Mouse (Mus musculus) neural tube, embryonic 11.5 days (tissue): ENCODE results near the gene Cyp2d11. TPM values are rescaled to one million over a fixed set of nuclear protein-coding genes. Genes with fewer than 3 reads are reported as not detected.
"Not testable (repeated sequence)": the region's sequence is repeated elsewhere in the genome, so short reads cannot be mapped to it uniquely, and the experiment has no call there.

Source experiments
- ATAC-seq: fragments of 200-750 bp; cut with Nextera tagmentation; 2 replicates; pipeline ENCODE4 v1.8.0; 2017; ENCODE audit warnings: moderate number of reproducible peaks, mild to moderate bottlenecking, moderate TSS enrichment, moderate library complexity; ENCODE audit not compliant: insufficient read depth, low FRiP score, low TSS enrichment
- DNase-seq: peaks from one replicate; pipeline ENCODE4 v3.0.0-alpha.2; 2015; ENCODE audit warnings: low spot score
- H3K27ac ChIP-seq: fragments of 300-500 bp; sonication (generic); 2 replicates; pipeline ENCODE4 v1.5.1; 2014; ENCODE audit warnings: low read depth, mild to moderate bottlenecking, low read length
- H3K27me3 ChIP-seq: fragments of 300-500 bp; sonication (generic); 2 replicates; pipeline ENCODE4 v1.6.1; 2014; ENCODE audit warnings: mild to moderate bottlenecking, low read length, mixed read lengths; ENCODE audit not compliant: control insufficient read depth, insufficient read depth
- H3K36me3 ChIP-seq: fragments of 300-500 bp; sonication (generic); 2 replicates; pipeline ENCODE4 v1.6.1; 2014; ENCODE audit warnings: mild to moderate bottlenecking, low read length, moderate library complexity, mixed read lengths; ENCODE audit not compliant: control insufficient read depth, insufficient read depth
- H3K4me1 ChIP-seq: fragments of 300-500 bp; sonication (generic); 2 replicates; pipeline ENCODE4 v1.6.1; 2014; ENCODE audit warnings: low read length, mixed read lengths; ENCODE audit not compliant: control insufficient read depth, insufficient read depth
- H3K4me2 ChIP-seq: fragments of 300-500 bp; sonication (generic); 2 replicates; pipeline ENCODE4 v1.6.1; 2014; ENCODE audit warnings: low read depth, mild to moderate bottlenecking, moderate library complexity
- H3K4me3 ChIP-seq: fragments of 300-500 bp; sonication (generic); 2 replicates; pipeline ENCODE4 v1.5.1; 2014; ENCODE audit warnings: low read depth, low read length
- H3K9ac ChIP-seq: fragments of 300-500 bp; sonication (generic); 2 replicates; pipeline ENCODE4 v1.6.1; 2014; ENCODE audit warnings: mild to moderate bottlenecking, low read length
- H3K9me3 ChIP-seq: fragments of 300-500 bp; sonication (generic); 2 replicates; pipeline ENCODE4 v1.6.1; 2016; ENCODE audit warnings: low read length; ENCODE audit not compliant: control insufficient read depth
- WGBS: fragments of 180-500 bp; shearing (Covaris S2); extraction: QIAGEN DNeasy Blood & Tissue Kit; methylation state at CpG from one replicate; pipeline ENCODE4 v1.1.7; 2014; 5-methylcytosine and 5-hydroxymethylcytosine counted together
- polyA plus RNA-seq: library from polyadenylated mRNA; unstranded; fragments of >200 nt; fragmentation: Nextera tagmentation; extraction: Ambion mirVana; gene quantifications from 2 replicates; pipeline ENCODE4 v1.2.1, GENCODE M21; 2014

Cyp2d11 gene
- polyA plus RNA-seq, 1 experiment from 2014 or later, result not detected

GRCm38 (mm10) chr15:82377701-82378100 lies 16.1 kb downstream of the Cyp2d11 start:
- H3K4me1 ChIP-seq, result 0 out of 2 replicates have a peak, but pooled peaks cover 5% of the 10 kb centered on the region
- ATAC-seq, result no peak

GRCm38 (mm10) chr15:82376393-82377138 lies 17.3 kb downstream of the Cyp2d11 start:
- Histone ChIP-seq H3K36me3 (no peaks in the 10 kb centered on the region), H3K9me3 (no peaks in the 10 kb centered on the region), H3K4me3 (no peak overlapping the region), H3K4me2 (no peak overlapping the region), H3K27me3 (no peaks in the 10 kb centered on the region), H3K4me1 (0 out of 2 replicates have a peak, but pooled peaks cover 5% of the 10 kb centered on the region), H3K27ac (no peak overlapping the region), H3K9ac (no peak overlapping the region)
- no peak for ATAC-seq
- 75% methylated on average over 17 of the region's 17 CpGs for WGBS
- no peak for DNase-seq

More at GRCm38 (mm10) chr15:82377701-82378100, 16.1 kb downstream of the Cyp2d11 start:
- no peak overlapping the region for H3K4me3 ChIP-seq
- WGBS, result 81% methylated on average over 5 of the region's 5 CpGs
- no peak overlapping the region for H3K9ac ChIP-seq
- DNase-seq, result no peak
- H3K36me3 ChIP-seq, result no peaks in the 10 kb centered on the region
- H3K4me2 ChIP-seq, result no peak overlapping the region
- no peak overlapping the region for H3K27ac ChIP-seq
- H3K9me3 ChIP-seq, result no peaks in the 10 kb centered on the region
- H3K27me3 ChIP-seq, result no peaks in the 10 kb centered on the region

GRCm38 (mm10) chr15:82375855-82376254 lies 18.0 kb downstream of the Cyp2d11 start:
- Histone ChIP-seq H3K36me3 (no peaks in the 10 kb centered on the region), H3K9me3 (no peaks in the 10 kb centered on the region), H3K4me3 (no peak overlapping the region), H3K4me2 (no peak overlapping the region), H3K4me1 (0 out of 2 replicates have a peak, but pooled peaks cover 5% of the 10 kb centered on the region), H3K27me3 (no peaks in the 10 kb centered on the region), H3K27ac (no peak overlapping the region), H3K9ac (no peak overlapping the region)
- ATAC-seq (no peak), DNase-seq (no peak)
- 88% methylated on average over 9 of the region's 9 CpGs for WGBS

GRCm38 (mm10) chr15:82374437-82374836 lies 19.4 kb downstream of the Cyp2d11 start:
- WGBS, result 84% methylated on average over 5 of the region's 5 CpGs
- H3K27me3 ChIP-seq, result no peaks in the 10 kb centered on the region

GRCm38 (mm10) chr15:82372991-82373390 lies 20.8 kb downstream of the Cyp2d11 start:
- Histone ChIP-seq H3K36me3 (no peaks in the 10 kb centered on the region), H3K4me3 (no peak overlapping the region), H3K9ac (no peak overlapping the region), H3K27ac (no peak overlapping the region), H3K4me1 (no peaks in the 10 kb centered on the region), H3K9me3 (no peaks in the 10 kb centered on the region), H3K27me3 (no peaks in the 10 kb centered on the region), H3K4me2 (no peak overlapping the region)
- no peak for ATAC-seq
- DNase-seq, result no peak
- 90% methylated on average over 5 of the region's 5 CpGs for WGBS

More at GRCm38 (mm10) chr15:82374437-82374836, 19.4 kb downstream of the Cyp2d11 start:
- H3K4me2 ChIP-seq, result no peak overlapping the region
- no peaks in the 10 kb centered on the region for H3K4me1 ChIP-seq
- H3K9me3 ChIP-seq, result no peaks in the 10 kb centered on the region
- ATAC-seq (no peak), DNase-seq (no peak)
- H3K4me3 ChIP-seq, result no peak overlapping the region
- no peak overlapping the region for H3K9ac ChIP-seq
- H3K27ac ChIP-seq, result no peak overlapping the region
- no peaks in the 10 kb centered on the region for H3K36me3 ChIP-seq

- Histone ChIP-seq H3K4me1 (no peaks in the 10 kb centered on the region), H3K27ac (no peak overlapping the region), H3K36me3 (no peaks in the 10 kb centered on the region), H3K9ac (no peak overlapping the region), H3K27me3 (no peaks in the 10 kb centered on the region), H3K4me3 (no peak overlapping the region), H3K9me3 (no peaks in the 10 kb centered on the region), H3K4me2 (no peak overlapping the region)
- 91% methylated on average over 6 of the region's 6 CpGs for WGBS
- no peak for DNase-seq
- no peak for ATAC-seq
Observed at GRCm38 (mm10) chr15:82372446-82372845, 21.4 kb downstream of the Cyp2d11 start.

- H3K4me3 ChIP-seq, result no peak overlapping the region
- no peak overlapping the region for H3K4me2 ChIP-seq
- no peaks in the 10 kb centered on the region for H3K36me3 ChIP-seq
- H3K27ac ChIP-seq, result no peak overlapping the region
- DNase-seq (no peak), ATAC-seq (no peak)
- 85% methylated on average over 1 of the region's 1 CpGs for WGBS
- H3K27me3 ChIP-seq, result no peaks in the 10 kb centered on the region
- H3K9me3 ChIP-seq, result no peaks in the 10 kb centered on the region
- H3K9ac ChIP-seq, result no peak overlapping the region
- H3K4me1 ChIP-seq, result no peaks in the 10 kb centered on the region
Observed at GRCm38 (mm10) chr15:82368851-82369250, 25.0 kb downstream of the Cyp2d11 start.

GRCm38 (mm10) chr15:82368146-82368545 lies 25.7 kb downstream of the Cyp2d11 start:
- Histone ChIP-seq H3K9me3 (no peaks in the 10 kb centered on the region), H3K36me3 (no peaks in the 10 kb centered on the region), H3K27ac (no peak overlapping the region), H3K27me3 (no peaks in the 10 kb centered on the region), H3K4me1 (no peaks in the 10 kb centered on the region), H3K4me2 (no peak overlapping the region), H3K9ac (no peak overlapping the region), H3K4me3 (no peak overlapping the region)
- WGBS, result 88% methylated on average over 4 of the region's 4 CpGs
- ATAC-seq (no peak), DNase-seq (no peak)

GRCm38 (mm10) chr15:82364561-82364960 lies 29.3 kb downstream of the Cyp2d11 start:
- H3K9ac ChIP-seq, H3K27ac ChIP-seq, DNase-seq, ATAC-seq, H3K4me2 ChIP-seq, H3K9me3 ChIP-seq, H3K4me1 ChIP-seq, H3K4me3 ChIP-seq, H3K36me3 ChIP-seq, H3K27me3 ChIP-seq: not testable (repeated sequence)
- 31% methylated on average over 6 of the region's 9 CpGs for WGBS
